ENCODE assay signal across 8 mouse cellular contexts in genomic region chr14:34823136-34823535, GRCm38 (mm10). TPM values are rescaled to one million over a fixed set of nuclear protein-coding genes. Genes with fewer than 3 reads are reported as not detected.
DNase-seq lines count a peak whose midpoint lies in the region; ATAC-seq and TF ChIP-seq lines count a peak whose summit lies in the region.

No protein-coding gene starts in this region.

- peaks cover 61% of the 10 kb centered on the region for H3K27me3 ChIP-seq in heart, embryonic 11.5 days (ENCODE audit: control insufficient read depth, insufficient read depth, low read length)
- H3K27me3 ChIP-seq in liver, embryonic 14.5 days (ENCODE audit: control insufficient read depth, insufficient read depth, low read length) = peaks cover 55% of the 10 kb centered on the region
- H3K27me3 ChIP-seq in stomach, embryonic 14.5 days (ENCODE audit: control insufficient read depth, insufficient read depth, low read length) = peaks cover 52% of the 10 kb centered on the region

- peak overlapping the region; percentile 68 for H3K4me2 ChIP-seq in heart, embryonic 11.5 days
- no peak overlapping the region for H3K4me2 ChIP-seq in liver, embryonic 14.5 days (ENCODE audit: low read depth)
- H3K4me2 ChIP-seq in stomach, embryonic 14.5 days (replicated peaks; ENCODE audit: low read depth, low read length) = peak overlapping the region; percentile 33

- H3K9ac ChIP-seq in heart, embryonic 11.5 days (ENCODE audit: low read depth, low read length) = no peak overlapping the region
- no peak overlapping the region for H3K9ac ChIP-seq in liver, embryonic 14.5 days (replicated peaks)
- H3K9ac ChIP-seq in stomach, embryonic 14.5 days (replicated peaks; ENCODE audit: low read depth, low read length) = no peak overlapping the region

- 2% methylated on average over 17 of the region's 17 CpGs for WGBS in heart, embryonic 11.5 days (ENCODE audit: insufficient replicate concordance)
- 4% methylated on average over 17 of the region's 17 CpGs for WGBS in liver, embryonic 14.5 days (ENCODE audit: insufficient replicate concordance)
- WGBS in stomach, embryonic 14.5 days = 5% methylated on average over 16 of the region's 17 CpGs

- H3K36me3 ChIP-seq in heart, embryonic 11.5 days (ENCODE audit: control insufficient read depth, insufficient read depth, low read length) = no peaks in the 10 kb centered on the region
- no peaks in the 10 kb centered on the region for H3K36me3 ChIP-seq in liver, embryonic 14.5 days (replicated peaks; ENCODE audit: control insufficient read depth, insufficient read depth, low read depth)
- H3K36me3 ChIP-seq in stomach, embryonic 14.5 days (ENCODE audit: control insufficient read depth, insufficient read depth, low read length) = no peaks in the 10 kb centered on the region

- DNase-seq in heart, adult 11 months = no peak
- peak; percentile 86 for DNase-seq in embryo, embryonic 10 days (ENCODE audit: low spot score)
- DNase-seq in heart, postnatal 4 days = peak; percentile 63
- DNase-seq in layer of hippocampus, adult 18-20 months (ENCODE audit: low spot score in 2 of 2) = peak; percentile 64 to 87
- DNase-seq in liver, embryonic 14.5 days (ENCODE audit: low read depth in 3 of 3, low spot score in 3 of 3) = no peak
- DNase-seq in gastrocnemius, postnatal 14 days = no peak

- no peak for TF ChIP-seq EP300 in liver, embryonic 14.5 days (IDR thresholded peaks at IDR 0.05; ENCODE audit: low read depth)

- peak overlapping the region; percentile 32 for H3K4me3 ChIP-seq in heart, embryonic 11.5 days (ENCODE audit: low read depth, low read length)
- no peak overlapping the region for H3K4me3 ChIP-seq in liver, embryonic 14.5 days (ENCODE audit: insufficient read depth in 1 of 2, low read depth in 2 of 2, low read length in 2 of 2)
- H3K4me3 ChIP-seq in stomach, embryonic 14.5 days (ENCODE audit: low read depth, low read length) = peak overlapping the region; percentile 15; the same call in 1 of the 2 replicates

- H3K4me1 ChIP-seq in heart, embryonic 11.5 days (ENCODE audit: control insufficient read depth, insufficient read depth, low read length) = peaks cover 13% of the 10 kb centered on the region; the same call in 1 of the 2 replicates
- H3K4me1 ChIP-seq in liver, embryonic 14.5 days (replicated peaks; ENCODE audit: control insufficient read depth in 2 of 2, insufficient read depth in 2 of 2, low read length in 1 of 2) = no peaks in the 10 kb centered on the region
- H3K4me1 ChIP-seq in stomach, embryonic 14.5 days (ENCODE audit: control insufficient read depth, insufficient read depth, low read length) = peaks cover 12% of the 10 kb centered on the region; the same call in 1 of the 2 replicates

- no peaks in the 10 kb centered on the region for H3K9me3 ChIP-seq in heart, embryonic 11.5 days (replicated peaks; ENCODE audit: control insufficient read depth, low read length)
- H3K9me3 ChIP-seq in liver, embryonic 14.5 days (ENCODE audit: control insufficient read depth, low read length) = no peaks in the 10 kb centered on the region
- no peaks in the 10 kb centered on the region for H3K9me3 ChIP-seq in stomach, embryonic 14.5 days (ENCODE audit: control insufficient read depth, low read depth, low read length)

- no peak overlapping the region for H3K27ac ChIP-seq in heart, embryonic 11.5 days (ENCODE audit: low read depth, low read length)
- H3K27ac ChIP-seq in liver, embryonic 14.5 days = no peak overlapping the region
- no peak overlapping the region for H3K27ac ChIP-seq in stomach, embryonic 14.5 days (ENCODE audit: low read length)

- no peak for ATAC-seq in heart, embryonic 11.5 days (replicated peaks; ENCODE audit: insufficient number of reproducible peaks, low FRiP score, low TSS enrichment)
- no peak for ATAC-seq in liver, embryonic 14.5 days (ENCODE audit: insufficient read depth)
- ATAC-seq in stomach, embryonic 14.5 days (ENCODE audit: insufficient number of reproducible peaks, insufficient read depth, low FRiP score, low read depth) = no peak

- peak; percentile 34; the same call in 1 of the 2 replicates for TF ChIP-seq CTCF in liver, embryonic 14.5 days (IDR thresholded peaks at IDR 0.05; ENCODE audit: low read depth)

- intact Hi-C loops in gastrocnemius, postnatal 14 days (cut with DNase I; ENCODE audit: low total_unique reads) = no loop called here

RNA-seq across cellular contexts. Expression of gene Grid1, which starts 3.2 kb away (rescaled TPM):
- 0.57 and 0.80 TPM in 2 replicates for polyA plus RNA-seq in heart, embryonic 11.5 days (2014; fragmentation: Nextera tagmentation; extraction: Ambion mirVana)
- total RNA-seq in heart, postnatal 4 days (2021) = under 1 TPM; 0.09 to 0.24 TPM
- total RNA-seq in layer of hippocampus, adult 18-20 months (2021) = 10 to 100 TPM; 51.1 to 53.0 TPM
- 0.04 TPM in 2 replicates for polyA plus RNA-seq in liver, embryonic 14.5 days (2012; rRNA removed)
- polyA plus RNA-seq in liver, embryonic 14.5 days (2014; fragmentation: Nextera tagmentation; extraction: Ambion mirVana) = 0.16 TPM in 1 of 2 replicates, not detected in the other
- polyA plus RNA-seq in stomach, embryonic 14.5 days (2014; fragmentation: Nextera tagmentation; extraction: Ambion mirVana) = 1.1 and 1.3 TPM in 2 replicates
- total RNA-seq in gastrocnemius, postnatal 14 days (2021) = under 1 TPM; 0.04 to 0.24 TPM

Comparison
In these comparisons a context has a peak if more than half of its experiments do, and no peak if none do; other contexts are left out.
1. DNase-seq: peak in embryo, embryonic 10 days (single experiment), heart, postnatal 4 days (single experiment) and layer of hippocampus, adult 18-20 months (2 of 2); none in heart, adult 11 months (single experiment), liver, embryonic 14.5 days (0 of 3) and gastrocnemius, postnatal 14 days (single experiment).
2. H3K4me3 ChIP-seq: peak in heart, embryonic 11.5 days (single experiment) and stomach, embryonic 14.5 days (single experiment); none in liver, embryonic 14.5 days (0 of 2).
3. RNA of gene Grid1, which starts 3.2 kb away (total RNA-seq): 51.1 to 53.0 TPM in layer of hippocampus, adult 18-20 months; 0.04 to 0.24 TPM in gastrocnemius, postnatal 14 days and 0.09 to 0.24 TPM in heart, postnatal 4 days; every median in the first group is over 10 times any median in the second.